Mouse (Mus musculus) brain, embryonic 14.5 days (tissue): ENCODE data around the gene Atp6v0d1.

Source experiments
- CTCF ChIP-seq: fragments of 200-500 bp; IDR thresholded peaks from 2 replicates; pipeline ENCODE4 v1.5.1; 2012; ENCODE audit warnings: inconsistent platforms, mild to moderate bottlenecking, moderate library complexity, borderline replicate concordance; ENCODE audit not compliant: insufficient read depth, insufficient read length; ENCODE audit errors: extremely low read depth
- POLR2A ChIP-seq: fragments of 200-500 bp; IDR thresholded peaks from 2 replicates; pipeline ENCODE4 v1.6.1; 2012; ENCODE audit warnings: mild to moderate bottlenecking, inconsistent platforms, borderline replicate concordance; ENCODE audit not compliant: poor library complexity, insufficient read depth, insufficient read length, severe bottlenecking; ENCODE audit errors: extremely low read depth

DNA sequence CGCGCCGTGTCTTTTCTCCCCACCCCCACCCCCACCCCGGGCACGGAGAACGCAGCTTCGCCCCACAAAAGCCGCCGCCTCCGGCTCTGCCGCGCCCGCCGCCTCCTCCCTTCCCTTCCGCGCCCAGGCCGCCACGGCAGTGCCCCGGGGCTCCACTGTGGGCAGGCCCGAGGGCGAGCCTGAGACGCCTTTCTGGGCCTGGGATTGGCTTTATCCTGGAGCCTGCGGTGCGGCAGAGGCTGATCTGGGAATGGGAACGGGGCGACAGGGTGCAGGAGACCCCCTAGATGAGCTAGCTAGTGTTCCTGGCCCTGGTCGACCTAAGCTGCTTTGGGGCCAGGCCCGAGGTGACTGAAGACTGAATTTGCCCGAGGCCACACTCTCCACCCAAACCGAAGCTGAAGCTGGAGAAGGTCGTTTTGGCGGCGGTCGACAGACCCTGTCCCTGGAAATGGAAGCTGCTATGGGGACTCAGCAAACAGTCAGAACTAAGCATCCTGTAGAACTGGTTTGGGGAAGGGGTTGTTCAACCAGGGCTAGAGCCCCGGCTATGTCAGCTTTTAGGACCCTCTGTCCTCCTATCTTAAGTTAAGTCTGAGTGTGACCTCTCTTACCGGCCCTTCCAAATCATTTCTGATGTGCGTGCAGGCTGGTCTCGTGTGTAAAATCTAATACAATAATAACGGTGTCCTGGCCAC is 39.8 kb upstream of the Atp6v0d1 start:
- TF ChIP-seq CTCF: no peak
- TF ChIP-seq POLR2A: no peak
